18 mouse cellular contexts compared by ENCODE assay signal in genomic region chr15:82181131-82181530, GRCm38 (mm10). TPM values are rescaled to one million over a fixed set of nuclear protein-coding genes. Genes with fewer than 3 reads are reported as not detected.
DNase-seq lines count a peak whose midpoint lies in the region; ATAC-seq and TF ChIP-seq lines count a peak whose summit lies in the region.
"Had no signal": no experiment of that assay in that cellular context is flagged by ENCODE, and none has a peak within 500 bp of the region (broad histone marks: within the 10 kb centered on the region; RNA-seq: fewer than 3 reads in every experiment).

No protein-coding gene starts in this region.

- peaks cover 77% of the 10 kb centered on the region for H3K36me3 ChIP-seq in heart, embryonic 15.5 days
- H3K36me3 ChIP-seq in lung, embryonic 14.5 days (ENCODE audit: insufficient read depth): peaks cover 99% of the 10 kb centered on the region
- H3K36me3 ChIP-seq in liver, embryonic 15.5 days (replicated peaks): peaks cover 96% of the 10 kb centered on the region
- peaks cover 3% of the 10 kb centered on the region for H3K36me3 ChIP-seq in kidney, adult 2 months (ENCODE audit: control insufficient read depth, insufficient read depth, low read length)

- H3K4me2 ChIP-seq in heart, embryonic 15.5 days: no peak overlapping the region
- no peak overlapping the region for H3K4me2 ChIP-seq in lung, embryonic 14.5 days
- no peak overlapping the region for H3K4me2 ChIP-seq in liver, embryonic 15.5 days
- H3K4me2 ChIP-seq: embryonic facial prominence, embryonic 13.5 days; midbrain, embryonic 13.5 days; neural tube, embryonic 13.5 days had no signal

- no peaks in the 10 kb centered on the region for H3K27me3 ChIP-seq in heart, embryonic 15.5 days
- no peaks in the 10 kb centered on the region for H3K27me3 ChIP-seq in lung, embryonic 14.5 days (ENCODE audit: insufficient read depth, low read length)
- H3K27me3 ChIP-seq in liver, embryonic 15.5 days: no peaks in the 10 kb centered on the region
- no peaks in the 10 kb centered on the region for H3K27me3 ChIP-seq in kidney, adult 2 months (replicated peaks; ENCODE audit: control insufficient read depth, insufficient read depth, low read length)
- H3K27me3 ChIP-seq: embryonic facial prominence, embryonic 13.5 days; midbrain, embryonic 13.5 days; neural tube, embryonic 13.5 days had no signal

- H3K4me1 ChIP-seq in heart, embryonic 15.5 days (replicated peaks): peaks cover 46% of the 10 kb centered on the region
- no peaks in the 10 kb centered on the region for H3K4me1 ChIP-seq in lung, embryonic 14.5 days (ENCODE audit: insufficient read depth)
- peaks cover 49% of the 10 kb centered on the region for H3K4me1 ChIP-seq in liver, embryonic 15.5 days (replicated peaks)
- H3K4me1 ChIP-seq in kidney, adult 2 months (ENCODE audit: control insufficient read depth, insufficient read depth, low read length): peaks cover 12% of the 10 kb centered on the region
- H3K4me1 ChIP-seq: embryonic facial prominence, embryonic 13.5 days; midbrain, embryonic 13.5 days had no signal

- DNase-seq in heart, adult 9 months (ENCODE audit: low spot score in 2 of 2): no peak
- DNase-seq in lung, embryonic 14.5 days: peak; percentile 34
- no peak for DNase-seq in lung, postnatal 4 days
- no peak for DNase-seq in kidney, adult 2 months
- DNase-seq in thymus, adult 18-20 months: no peak
- DNase-seq: adrenal gland, postnatal 14 days; cerebellum, postnatal 14 days; kidney, adult 8-10 months; kidney, postnatal 25 days; right cerebral cortex, adult 18-20 months; thymus, postnatal 14 days had no signal

- H3K4me3 ChIP-seq in heart, embryonic 15.5 days: no peak overlapping the region
- H3K4me3 ChIP-seq in lung, embryonic 14.5 days (ENCODE audit: low read depth, low read length): no peak overlapping the region
- H3K4me3 ChIP-seq in liver, embryonic 15.5 days (replicated peaks): no peak overlapping the region
- no peak overlapping the region for H3K4me3 ChIP-seq in kidney, adult 2 months (ENCODE audit: insufficient read depth, low read depth, low read length)
- H3K4me3 ChIP-seq: embryonic facial prominence, embryonic 13.5 days; midbrain, embryonic 13.5 days; neural tube, embryonic 13.5 days had no signal

- 43% methylated on average over 5 of the region's 5 CpGs for WGBS in heart, embryonic 15.5 days
- 65% methylated on average over 5 of the region's 5 CpGs for WGBS in lung, embryonic 14.5 days
- WGBS in liver, embryonic 15.5 days (ENCODE audit: insufficient replicate concordance): 69% methylated on average over 5 of the region's 5 CpGs
- WGBS in kidney, adult 2 months: 87% methylated on average over 5 of the region's 5 CpGs

- no peak for ATAC-seq in heart, embryonic 15.5 days (replicated peaks; ENCODE audit: insufficient number of reproducible peaks, insufficient read depth, low FRiP score, low read depth)
- no peak for ATAC-seq in lung, embryonic 14.5 days (ENCODE audit: insufficient read depth)
- no peak for ATAC-seq in liver, embryonic 15.5 days (ENCODE audit: insufficient read depth)
- ATAC-seq: inflammation-experienced regulatory T-cells, adult 6 months; midbrain, embryonic 13.5 days had no signal

- TF ChIP-seq POLR2A in kidney, adult 2 months (IDR thresholded peaks at IDR 0.05; ENCODE audit: low read depth, low read length): no peak

- no peak overlapping the region for H3K9ac ChIP-seq in heart, embryonic 15.5 days
- no peak overlapping the region for H3K9ac ChIP-seq in lung, embryonic 14.5 days
- H3K9ac ChIP-seq in liver, embryonic 15.5 days: no peak overlapping the region
- H3K9ac ChIP-seq: embryonic facial prominence, embryonic 13.5 days; midbrain, embryonic 13.5 days; neural tube, embryonic 13.5 days had no signal

- no peaks in the 10 kb centered on the region for H3K9me3 ChIP-seq in heart, embryonic 15.5 days (replicated peaks)
- H3K9me3 ChIP-seq in lung, embryonic 14.5 days (ENCODE audit: low read depth, low read length): peaks cover 4% of the 10 kb centered on the region; the same call in 1 of the 2 replicates
- peaks cover 10% of the 10 kb centered on the region for H3K9me3 ChIP-seq in liver, embryonic 15.5 days (replicated peaks)
- H3K9me3 ChIP-seq: neural tube, embryonic 13.5 days had no signal

- TF ChIP-seq CTCF in lung, embryonic 14.5 days (IDR thresholded peaks at IDR 0.05; ENCODE audit: low read depth): no peak
- no peak for TF ChIP-seq CTCF in kidney, adult 2 months (conservative IDR thresholded peaks at IDR 0.05; ENCODE audit: insufficient read depth, insufficient read length, low read depth, low read length)

- peak overlapping the region; percentile 44 for H3K27ac ChIP-seq in heart, embryonic 15.5 days
- H3K27ac ChIP-seq in lung, embryonic 14.5 days (ENCODE audit: low read depth): no peak overlapping the region
- peak overlapping the region; percentile 26; the same call in 1 of the 2 replicates for H3K27ac ChIP-seq in liver, embryonic 15.5 days (replicated peaks)
- H3K27ac ChIP-seq in kidney, adult 2 months (ENCODE audit: insufficient read depth, low read depth, low read length): no peak overlapping the region
- H3K27ac ChIP-seq: embryonic facial prominence, embryonic 13.5 days; midbrain, embryonic 13.5 days; neural tube, embryonic 13.5 days had no signal

RNA-seq across cellular contexts. Expression of gene Shisa8, which starts 31.5 kb away (rescaled TPM):
- polyA plus RNA-seq in heart, embryonic 15.5 days (2015; fragmentation: Nextera tagmentation; extraction: Ambion mirVana): 0.22 and 0.25 TPM in 2 replicates
- 0.20 and 0.45 TPM in 2 replicates for polyA plus RNA-seq in lung, embryonic 14.5 days (2014; fragmentation: Nextera tagmentation; extraction: Ambion mirVana)
- polyA plus RNA-seq in liver, embryonic 15.5 days (2015; fragmentation: Nextera tagmentation; extraction: Ambion mirVana): 0.08 and 0.12 TPM in 2 replicates
- 0.08 and 0.09 TPM in 2 replicates for polyA plus RNA-seq in kidney, adult 2 months (2012; rRNA removed)
- polyA plus RNA-seq: inflammation-experienced regulatory T-cells, adult 6 months had no signal

RNA-seq across cellular contexts. Expression of gene Srebf2, which starts 34.1 kb away (rescaled TPM):
- 73.8 and 106 TPM in 2 replicates for polyA plus RNA-seq in heart, embryonic 15.5 days (2015; fragmentation: Nextera tagmentation; extraction: Ambion mirVana)
- polyA plus RNA-seq in lung, embryonic 14.5 days (2014; fragmentation: Nextera tagmentation; extraction: Ambion mirVana): 107 and 114 TPM in 2 replicates
- 53.6 and 61.3 TPM in 2 replicates for polyA plus RNA-seq in liver, embryonic 15.5 days (2015; fragmentation: Nextera tagmentation; extraction: Ambion mirVana)
- polyA plus RNA-seq in kidney, adult 2 months (2012; rRNA removed): 102 and 118 TPM in 2 replicates

RNA-seq across cellular contexts. Expression of gene Tnfrsf13c, which starts 43.0 kb away (rescaled TPM):
- not detected in 2 replicates for polyA plus RNA-seq in heart, embryonic 15.5 days (2015; fragmentation: Nextera tagmentation; extraction: Ambion mirVana)
- polyA plus RNA-seq in lung, embryonic 14.5 days (2014; fragmentation: Nextera tagmentation; extraction: Ambion mirVana): 0.22 TPM in 1 of 2 replicates, not detected in the other
- 0.40 and 0.79 TPM in 2 replicates for polyA plus RNA-seq in liver, embryonic 15.5 days (2015; fragmentation: Nextera tagmentation; extraction: Ambion mirVana)
- 0.24 and 3.5 TPM in 2 replicates for polyA plus RNA-seq in kidney, adult 2 months (2012; rRNA removed)
- polyA plus RNA-seq: lung, embryonic 16.5 days; midbrain, embryonic 13.5 days had no signal

RNA-seq across cellular contexts. Expression of gene Ccdc134, which starts 53.4 kb away (rescaled TPM):
- 7.4 and 11.9 TPM in 2 replicates for polyA plus RNA-seq in heart, embryonic 15.5 days (2015; fragmentation: Nextera tagmentation; extraction: Ambion mirVana)
- 20.5 and 22.1 TPM in 2 replicates for polyA plus RNA-seq in lung, embryonic 14.5 days (2014; fragmentation: Nextera tagmentation; extraction: Ambion mirVana)
- polyA plus RNA-seq in liver, embryonic 15.5 days (2015; fragmentation: Nextera tagmentation; extraction: Ambion mirVana): 7.0 and 7.7 TPM in 2 replicates
- polyA plus RNA-seq in kidney, adult 2 months (2012; rRNA removed): 6.9 and 7.5 TPM in 2 replicates

Comparison
In these comparisons a context has a peak if more than half of its experiments do, and no peak if none do; other contexts are left out.
1. H3K27ac ChIP-seq: peak in heart, embryonic 15.5 days (single experiment) and liver, embryonic 15.5 days (single experiment); none in lung, embryonic 14.5 days (single experiment) and kidney, adult 2 months (single experiment).